Mouse (Mus musculus): Measurements from ENCODE around the gene E2f2.

DNA sequence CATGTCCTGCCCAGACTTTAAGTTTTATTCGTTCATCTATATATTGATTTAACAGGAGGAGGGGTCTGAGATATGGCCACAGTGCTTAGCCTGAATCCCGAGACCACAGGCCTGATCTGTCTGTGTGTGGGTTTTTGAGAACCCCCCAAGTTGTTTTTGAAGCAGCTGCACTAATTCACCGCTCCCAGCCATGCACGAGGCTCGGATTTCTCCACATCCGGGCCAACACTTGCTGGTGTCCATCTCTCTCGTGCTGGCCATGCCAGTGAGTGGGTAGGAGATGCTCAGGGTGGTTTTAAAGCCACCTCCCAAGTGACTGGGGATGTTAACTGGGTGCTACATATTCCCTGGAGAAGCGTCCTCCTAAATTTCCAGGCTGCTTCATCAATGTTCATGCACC lies 7.2 kb upstream of the E2f2 start:
- TF ChIP-seq CTCF (IDR thresholded peaks at IDR 0.05; ENCODE audit: low read depth, low read length) (no peak), GATA1 (IDR thresholded peaks at IDR 0.05; ENCODE audit: borderline replicate concordance, low read length) (no peak), GATA2 (IDR thresholded peaks at IDR 0.05; ENCODE audit: borderline replicate concordance, low read depth, low read length) (no peak), POLR2AphosphoS5 (IDR thresholded peaks at IDR 0.05; ENCODE audit: insufficient replicate concordance, low read depth, low read length) (no peak), TAL1 (conservative IDR thresholded peaks at IDR 0.05; ENCODE audit: low read depth, low read length) (no peak)

All from G1E (cell line).